In the genomic region with DNA sequence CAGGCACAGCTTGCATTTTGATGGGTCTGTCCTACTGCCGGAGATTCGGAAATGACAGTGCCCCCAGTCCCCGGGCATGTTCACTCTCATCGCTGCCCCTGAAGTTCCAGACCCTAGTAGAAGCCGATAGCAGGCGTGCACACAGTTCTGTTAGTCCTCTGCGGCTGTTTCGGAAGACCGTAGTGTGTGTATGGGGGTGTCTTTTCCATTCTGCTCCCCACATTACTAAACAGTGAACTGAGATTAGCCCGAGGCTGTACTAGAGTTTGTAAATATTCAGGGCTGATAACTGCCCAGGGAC, we compare ENCODE assay signal across 8 mouse cellular contexts. TPM values are rescaled to one million over a fixed set of nuclear protein-coding genes. Genes with fewer than 3 reads are reported as not detected.
DNase-seq lines count a peak whose midpoint lies in the region; ATAC-seq and TF ChIP-seq lines count a peak whose summit lies in the region.

No protein-coding gene starts in this region.

- peak overlapping the region; percentile 96 for H3K4me2 ChIP-seq in forebrain, embryonic 11.5 days (ENCODE audit: low read depth, low read length, severe bottlenecking)
- peak overlapping the region; percentile 82 for H3K4me2 ChIP-seq in liver, embryonic 13.5 days

- H3K27ac ChIP-seq in gastrocnemius, adult 2 months = peak overlapping the region; percentile 94
- peak overlapping the region; percentile 46; the same call in 1 of the 2 replicates for H3K27ac ChIP-seq in forebrain, embryonic 11.5 days (ENCODE audit: low read depth, low read length)
- H3K27ac ChIP-seq in liver, embryonic 13.5 days = peak overlapping the region; percentile 87

- H3K27me3 ChIP-seq in C2C12 (ENCODE audit: control insufficient read depth, insufficient read depth, insufficient read length) = no peaks in the 10 kb centered on the region
- H3K27me3 ChIP-seq in forebrain, embryonic 11.5 days (ENCODE audit: control insufficient read depth, insufficient read depth, low read length) = no peaks in the 10 kb centered on the region
- H3K27me3 ChIP-seq in liver, embryonic 13.5 days = no peaks in the 10 kb centered on the region

- peaks cover 18% of the 10 kb centered on the region for H3K36me3 ChIP-seq in C2C12 (ENCODE audit: control insufficient read depth, insufficient read depth)
- no peaks in the 10 kb centered on the region; the same call in 1 of the 2 replicates for H3K36me3 ChIP-seq in forebrain, embryonic 11.5 days (ENCODE audit: control insufficient read depth, insufficient read depth, low read length)
- H3K36me3 ChIP-seq in liver, embryonic 13.5 days = peaks cover 80% of the 10 kb centered on the region

- peaks cover 21% of the 10 kb centered on the region for H3K79me3 ChIP-seq in C2C12 (ENCODE audit: low read depth)

- peaks cover 25% of the 10 kb centered on the region for H3K79me2 ChIP-seq in C2C12 (ENCODE audit: control insufficient read depth, insufficient read depth)

- peak overlapping the region; percentile 94 for H3K4me3 ChIP-seq in gastrocnemius, adult 2 months
- peak overlapping the region; percentile 98 for H3K4me3 ChIP-seq in C2C12 (ENCODE audit: insufficient read depth, poor library complexity, severe bottlenecking)
- H3K4me3 ChIP-seq in forebrain, embryonic 11.5 days (ENCODE audit: low read depth, low read length) = peak overlapping the region; percentile 99
- peak overlapping the region; percentile 93 for H3K4me3 ChIP-seq in liver, embryonic 13.5 days (replicated peaks)

- H3ac ChIP-seq in C2C12 (ENCODE audit: control insufficient read depth, insufficient read length, low read depth) = peak overlapping the region; percentile 92

- peaks cover 9% of the 10 kb centered on the region; the same call in 1 of the 2 replicates for H3K4me1 ChIP-seq in forebrain, embryonic 11.5 days (replicated peaks; ENCODE audit: control insufficient read depth, insufficient read depth, low read length)
- H3K4me1 ChIP-seq in liver, embryonic 13.5 days (replicated peaks) = peaks cover 40% of the 10 kb centered on the region

- no peak for TF ChIP-seq CTCF in gastrocnemius, adult 2 months (IDR thresholded peaks at IDR 0.05)
- TF ChIP-seq CTCF in C2C12 (IDR thresholded peaks at IDR 0.05; ENCODE audit: control insufficient read depth, insufficient read depth, insufficient read length) = no peak

- 4% methylated on average over 10 of the region's 10 CpGs for WGBS in forebrain, embryonic 11.5 days
- 3% methylated on average over 10 of the region's 10 CpGs for WGBS in liver, embryonic 13.5 days (ENCODE audit: insufficient replicate concordance)

- intact Hi-C loops in gastrocnemius, adult 2 months (cut with DNase I) = no loop called here

- no peaks in the 10 kb centered on the region for H3K9me3 ChIP-seq in forebrain, embryonic 11.5 days (ENCODE audit: control insufficient read depth, low read length)
- no peaks in the 10 kb centered on the region for H3K9me3 ChIP-seq in liver, embryonic 13.5 days (replicated peaks)

- H3K9ac ChIP-seq in forebrain, embryonic 11.5 days (ENCODE audit: low read length) = peak overlapping the region; percentile 88
- peak overlapping the region; percentile 89 for H3K9ac ChIP-seq in liver, embryonic 13.5 days

- ATAC-seq in forebrain, embryonic 11.5 days (replicated peaks; ENCODE audit: low FRiP score) = peak; percentile 59
- peak; percentile 63 for ATAC-seq in liver, embryonic 13.5 days (ENCODE audit: low read depth)
- no peak for ATAC-seq in granulocyte monocyte progenitor cell, adult 5-6 weeks (replicated peaks; ENCODE audit: poor library complexity, severe bottlenecking)

- no peak for DNase-seq in gastrocnemius, adult 2 months
- no peak for DNase-seq in gastrocnemius, postnatal 4 days (ENCODE audit: low spot score in 2 of 2)
- no peak for DNase-seq in forebrain, embryonic 11.5 days (ENCODE audit: low spot score)
- DNase-seq in liver, embryonic 13.5 days = no peak
- DNase-seq in right cerebral cortex, adult 18-20 months = no peak
- no peak for DNase-seq in kidney, adult 9 months

TF ChIP-seq in C2C12, 6 proteins besides CTCF, POLR2A, EP300 and RAD21:
- no peak for TF ChIP-seq MAX (IDR thresholded peaks at IDR 0.05)
- TF ChIP-seq MYOG (IDR thresholded peaks at IDR 0.05; ENCODE audit: control insufficient read depth, extremely low read depth, insufficient read length) = no peak
- no peak for TF ChIP-seq FOSL1 (IDR thresholded peaks at IDR 0.05; ENCODE audit: insufficient read depth, low read length, poor library complexity, severe bottlenecking)
- no peak for TF ChIP-seq USF1 (IDR thresholded peaks at IDR 0.05; ENCODE audit: low read depth)
- TF ChIP-seq CEBPB (IDR thresholded peaks at IDR 0.05; ENCODE audit: low read depth) = no peak
- TF ChIP-seq MYOD1 (IDR thresholded peaks at IDR 0.05; ENCODE audit: control insufficient read depth, insufficient read length, low read depth) = no peak

RNA-seq across cellular contexts. Expression of a gene that starts 0.6 kb away (rescaled TPM):
- total RNA-seq in gastrocnemius, adult 2 months (2021) = 10 to 100 TPM; 11.6 to 17.8 TPM
- total RNA-seq in gastrocnemius, postnatal 4 days (2021) = 10 to 100 TPM; 17.1 to 19.7 TPM
- 19.7 TPM for polyA plus RNA-seq in C2C12 (2012; fragmentation: generic; extraction: Trizol)
- 60.6 and 66.8 TPM in 2 replicates for polyA plus RNA-seq in forebrain, embryonic 11.5 days (2014; fragmentation: Nextera tagmentation; extraction: Ambion mirVana)
- polyA plus RNA-seq in liver, embryonic 13.5 days (2015; fragmentation: Nextera tagmentation; extraction: Ambion mirVana) = 23.4 and 26.9 TPM in 2 replicates
- total RNA-seq in granulocyte monocyte progenitor cell, adult 5-6 weeks (2014; fragmentation: Nextera tagmentation) = 25.5 and 33.3 TPM in 2 replicates
- total RNA-seq in granulocyte monocyte progenitor cell, adult 5-6 weeks (2017) = 26.7 and 26.8 TPM in 2 replicates

RNA-seq across cellular contexts. Expression of a gene that starts 33.3 kb away (rescaled TPM):
- total RNA-seq in gastrocnemius, adult 2 months (2021) = 10 to 100 TPM; 15.8 to 18.6 TPM
- total RNA-seq in gastrocnemius, postnatal 4 days (2021) = 10 to 100 TPM; 14.0 to 15.5 TPM
- 8.9 TPM for polyA plus RNA-seq in C2C12 (2012; fragmentation: generic; extraction: Trizol)
- polyA plus RNA-seq in forebrain, embryonic 11.5 days (2014; fragmentation: Nextera tagmentation; extraction: Ambion mirVana) = 24.2 and 24.3 TPM in 2 replicates
- polyA plus RNA-seq in liver, embryonic 13.5 days (2015; fragmentation: Nextera tagmentation; extraction: Ambion mirVana) = 133 and 143 TPM in 2 replicates
- total RNA-seq in granulocyte monocyte progenitor cell, adult 5-6 weeks (2014; fragmentation: Nextera tagmentation) = 20.8 and 24.6 TPM in 2 replicates
- total RNA-seq in granulocyte monocyte progenitor cell, adult 5-6 weeks (2017) = 24.1 TPM in 2 replicates

RNA-seq across cellular contexts. Expression of a gene that starts 55.1 kb away (rescaled TPM):
- total RNA-seq in gastrocnemius, adult 2 months (2021) = over 10,000 TPM; 45,578 to 47,175 TPM
- total RNA-seq in gastrocnemius, postnatal 4 days (2021) = over 10,000 TPM; 33,708 to 36,184 TPM
- polyA plus RNA-seq in C2C12 (2012; fragmentation: generic; extraction: Trizol) = 23.4 TPM
- polyA plus RNA-seq in forebrain, embryonic 11.5 days (2014; fragmentation: Nextera tagmentation; extraction: Ambion mirVana) = 0.56 and 0.68 TPM in 2 replicates
- 10.3 and 17.3 TPM in 2 replicates for polyA plus RNA-seq in liver, embryonic 13.5 days (2015; fragmentation: Nextera tagmentation; extraction: Ambion mirVana)
- not detected in 2 replicates for total RNA-seq in granulocyte monocyte progenitor cell, adult 5-6 weeks (2014; fragmentation: Nextera tagmentation)
- total RNA-seq in granulocyte monocyte progenitor cell, adult 5-6 weeks (2017) = not detected in 2 replicates

Comparison
In these comparisons a context has a peak if more than half of its experiments do, and no peak if none do; other contexts are left out.
1. RNA of a gene that starts 55.1 kb away (total RNA-seq): 45,578 to 47,175 TPM in gastrocnemius, adult 2 months and 33,708 to 36,184 TPM in gastrocnemius, postnatal 4 days; not detected in granulocyte monocyte progenitor cell, adult 5-6 weeks; every median in the first group is over 1,000 times any median in the second.
2. Peak in every context shown above with its lines, with median percentiles within 50 percentile points of each other: H3K27ac ChIP-seq and H3K4me3 ChIP-seq.